Mouse (Mus musculus) cerebellum, adult 2 months (tissue): Measurements from ENCODE around the gene Ntn1. TPM values are rescaled to one million over a fixed set of nuclear protein-coding genes. Genes with fewer than 3 reads are reported as not detected.

ENCODE experiments used
- DNase-seq, 2 experiments: peaks; one replicate each; pipeline ENCODE4 v3.0.0; 2021
- H3K27ac ChIP-seq: fragments of 200-500 bp; 2 replicates; pipeline ENCODE4 v1.5.1; 2012; ENCODE audit warnings: low read length, control low read depth, inconsistent platforms; ENCODE audit not compliant: insufficient read depth
- H3K27me3 ChIP-seq: fragments of 200-500 bp; 2 replicates; pipeline ENCODE4 v1.6.1; 2012; ENCODE audit warnings: inconsistent platforms, mild to moderate bottlenecking, low read length, moderate library complexity; ENCODE audit not compliant: control insufficient read depth, insufficient read depth
- H3K4me1 ChIP-seq: fragments of 200-500 bp; 2 replicates; pipeline ENCODE4 v1.6.1; 2011; ENCODE audit warnings: low read length; ENCODE audit not compliant: control insufficient read depth, insufficient read depth
- H3K4me3 ChIP-seq: fragments of 200-500 bp; replicated peaks from 2 replicates; pipeline ENCODE3; 2011; ENCODE audit warnings: mild to moderate bottlenecking, low read depth, low read length, control low read depth; ENCODE audit not compliant: insufficient read depth
- CTCF ChIP-seq: fragments of 200-500 bp; IDR thresholded peaks from 2 replicates; pipeline ENCODE4 v1.5.1; 2011; ENCODE audit warnings: low read depth, mild to moderate bottlenecking, control low read depth, low read length, moderate library complexity, borderline replicate concordance; ENCODE audit not compliant: insufficient read depth
- POLR2A ChIP-seq: fragments of 200-500 bp; IDR thresholded peaks from 2 replicates; pipeline ENCODE4 v1.6.1; 2011; ENCODE audit warnings: low read length, control low read depth, borderline replicate concordance; ENCODE audit not compliant: insufficient read depth
- WGBS: fragments of 180-500 bp; shearing (Covaris S2); methylation state at CpG from one replicate; pipeline ENCODE4 v1.1.7; 2018; 5-methylcytosine and 5-hydroxymethylcytosine counted together
- polyA plus RNA-seq: library from polyadenylated mRNA; depleted of rRNA; stranded (reverse); fragments of >200 nt; gene quantifications from 2 replicates; pipeline ENCODE4 v1.2.3, GENCODE M21; 2012

Gene Ntn1
- polyA plus RNA-seq, 1 experiment: 22.0 TPM

- Histone ChIP-seq H3K4me3 (no peak overlapping the region), H3K4me1 (no peaks in the 10 kb centered on the region), H3K27ac (no peak overlapping the region), H3K27me3 (no peaks in the 10 kb centered on the region; the same call in 1 of the 2 replicates)
- TF ChIP-seq POLR2A: no peak
- TF ChIP-seq CTCF: no peak
- WGBS: 95% methylated on average over 5 of the region's 5 CpGs
- DNase-seq: no peak
Observed at GRCm38 (mm10) chr11:68346099-68346498, 54.5 kb downstream of the Ntn1 start.

DNA sequence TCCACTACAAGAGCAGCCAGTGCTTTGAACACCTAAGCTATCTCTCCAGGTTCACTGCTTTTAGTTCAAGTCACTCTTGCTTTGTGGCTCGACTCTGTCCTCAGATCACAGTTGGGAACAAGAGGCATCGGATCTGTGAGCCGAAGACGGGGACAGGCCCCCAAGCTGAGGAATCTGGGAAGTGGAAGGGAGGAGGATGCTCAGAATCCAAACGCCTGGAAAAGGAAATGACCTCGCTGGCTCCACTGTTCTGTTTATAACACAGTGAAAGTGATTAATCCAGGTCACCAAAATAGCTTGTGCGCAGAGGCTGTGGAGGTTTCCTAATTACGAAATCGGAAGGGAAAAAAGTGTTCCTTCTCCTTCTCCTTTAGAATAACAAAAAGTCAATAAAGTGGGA is 56.4 kb downstream of the Ntn1 start:
- H3K4me1 ChIP-seq: no peaks in the 10 kb centered on the region
- TF ChIP-seq CTCF (no peak), POLR2A (no peak)
- no peak for DNase-seq
- H3K27ac ChIP-seq: no peak overlapping the region
- H3K27me3 ChIP-seq: no peaks in the 10 kb centered on the region; the same call in 1 of the 2 replicates
- no peak overlapping the region for H3K4me3 ChIP-seq
- 78% methylated on average over 9 of the region's 9 CpGs for WGBS

GRCm38 (mm10) chr11:68342761-68343160 is 57.9 kb downstream of the Ntn1 start:
- Histone ChIP-seq H3K4me3 (no peak overlapping the region), H3K27ac (no peak overlapping the region), H3K27me3 (no peaks in the 10 kb centered on the region; the same call in 1 of the 2 replicates), H3K4me1 (no peaks in the 10 kb centered on the region; the same call in 1 of the 2 replicates)
- DNase-seq: no peak
- WGBS: 90% methylated on average over 5 of the region's 5 CpGs
- TF ChIP-seq POLR2A: no peak
- no peak for TF ChIP-seq CTCF

GRCm38 (mm10) chr11:68342003-68342400 is 58.6 kb downstream of the Ntn1 start:
- TF ChIP-seq POLR2A: no peak
- no peak for TF ChIP-seq CTCF
- no peak for DNase-seq
- Histone ChIP-seq H3K4me1 (no peaks in the 10 kb centered on the region; the same call in 1 of the 2 replicates), H3K27ac (no peak overlapping the region), H3K27me3 (no peaks in the 10 kb centered on the region; the same call in 1 of the 2 replicates), H3K4me3 (no peak overlapping the region)
- WGBS: 60% methylated on average over 5 of the region's 5 CpGs

DNA sequence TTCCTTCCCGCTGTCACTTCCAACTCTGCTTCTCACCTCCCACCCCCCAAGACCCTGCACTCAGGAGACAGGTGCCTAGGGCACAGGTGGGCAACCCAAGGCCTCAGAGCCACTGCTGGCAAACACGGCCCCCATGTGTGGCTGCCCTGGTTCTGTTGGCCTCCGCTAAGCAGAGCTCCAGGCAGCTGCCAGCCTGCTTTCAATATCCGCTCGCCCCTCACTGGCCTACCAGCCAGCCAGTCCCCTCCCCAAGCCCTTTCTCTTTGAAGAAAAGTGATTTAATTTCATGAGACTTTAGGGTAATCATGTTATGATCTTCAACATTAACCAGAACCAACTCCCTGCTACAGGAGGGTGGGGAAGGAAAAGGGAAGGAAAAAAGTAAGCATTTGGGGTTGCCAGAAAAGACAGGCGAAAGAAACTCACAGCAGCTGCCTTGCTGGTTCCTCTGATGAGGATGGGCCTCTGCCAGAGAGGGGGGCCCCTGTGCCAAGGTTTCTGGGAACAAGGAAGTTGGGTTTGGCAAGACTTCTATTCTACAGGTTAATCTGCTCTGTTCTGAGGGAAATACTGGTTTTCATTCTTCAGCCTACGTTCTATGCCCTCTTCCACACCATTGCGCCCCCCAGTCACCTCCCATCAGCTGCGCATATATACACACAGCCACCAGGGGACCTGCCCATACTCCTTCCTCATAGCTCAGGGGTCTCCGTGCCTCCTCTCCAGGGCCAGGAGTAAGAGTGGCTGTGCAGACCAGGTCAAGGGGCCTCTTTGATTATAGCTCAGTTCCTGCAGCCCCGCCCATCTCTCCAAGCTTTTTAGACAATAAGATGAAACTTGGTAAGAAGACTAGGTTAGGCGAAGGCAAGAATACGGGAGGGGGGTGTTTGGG is 59.3 kb downstream of the Ntn1 start:
- H3K4me3 ChIP-seq: no peak overlapping the region
- no peaks in the 10 kb centered on the region; the same call in 1 of the 2 replicates for H3K4me1 ChIP-seq
- WGBS: 35% methylated on average over 13 of the region's 13 CpGs
- TF ChIP-seq POLR2A (no peak), CTCF (no peak)
- DNase-seq: peak in 1 of 2 experiments; percentile 25
- no peak overlapping the region for H3K27ac ChIP-seq
- H3K27me3 ChIP-seq: no peaks in the 10 kb centered on the region; the same call in 1 of the 2 replicates

GRCm38 (mm10) chr11:68340366-68340765 is 60.3 kb downstream of the Ntn1 start:
- 57% methylated on average over 3 of the region's 3 CpGs for WGBS
- Histone ChIP-seq H3K27ac (no peak overlapping the region), H3K27me3 (no peaks in the 10 kb centered on the region; the same call in 1 of the 2 replicates), H3K4me3 (no peak overlapping the region), H3K4me1 (no peaks in the 10 kb centered on the region; the same call in 1 of the 2 replicates)
- no peak for TF ChIP-seq CTCF
- TF ChIP-seq POLR2A: no peak
- no peak for DNase-seq

GRCm38 (mm10) chr11:68339856-68340255 is 60.8 kb downstream of the Ntn1 start:
- Histone ChIP-seq H3K4me1 (no peaks in the 10 kb centered on the region; the same call in 1 of the 2 replicates), H3K27me3 (no peaks in the 10 kb centered on the region; the same call in 1 of the 2 replicates), H3K4me3 (no peak overlapping the region), H3K27ac (no peak overlapping the region)
- WGBS: 83% methylated on average over 13 of the region's 13 CpGs
- DNase-seq: no peak
- TF ChIP-seq CTCF (no peak), POLR2A (no peak)
